21 mouse cellular contexts compared by ENCODE assay signal in genomic region chr1:76530342-76530741, GRCm38 (mm10).
A peak's percentile ranks its signal among the peaks of the same experiment; 100 is the strongest.
DNase-seq lines count a peak whose midpoint lies in the region; ATAC-seq and TF ChIP-seq lines count a peak whose summit lies in the region.
"Had no signal": no experiment of that assay in that cellular context is flagged by ENCODE, and none has a peak within 500 bp of the region (broad histone marks: within the 10 kb centered on the region; RNA-seq: fewer than 3 reads in every experiment).

No protein-coding gene starts in this region.

- peak overlapping the region; percentile 35; the same call in 1 of the 2 replicates for H3K27ac ChIP-seq in forebrain, embryonic 10.5 days
- H3K27ac ChIP-seq in forebrain, embryonic 11.5 days (ENCODE audit: low read depth, low read length), result no peak overlapping the region
- H3K27ac ChIP-seq in limb, embryonic 12.5 days, result peak overlapping the region; percentile 82
- no peak overlapping the region for H3K27ac ChIP-seq in limb, embryonic 14.5 days (replicated peaks; ENCODE audit: low read depth, low read length)
- H3K27ac ChIP-seq: embryonic facial prominence, embryonic 12.5 days; embryonic facial prominence, embryonic 15.5 days; forebrain, embryonic 13.5 days; forebrain, embryonic 15.5 days had no signal

- H3K4me2 ChIP-seq in forebrain, embryonic 11.5 days (ENCODE audit: low read depth, low read length, severe bottlenecking), result no peak overlapping the region
- H3K4me2 ChIP-seq in limb, embryonic 12.5 days, result no peak overlapping the region
- no peak overlapping the region for H3K4me2 ChIP-seq in limb, embryonic 14.5 days (replicated peaks; ENCODE audit: low read depth, low read length, severe bottlenecking)
- H3K4me2 ChIP-seq: embryonic facial prominence, embryonic 12.5 days; embryonic facial prominence, embryonic 15.5 days; forebrain, embryonic 13.5 days; forebrain, embryonic 15.5 days had no signal

- H3K9me3 ChIP-seq in forebrain, embryonic 10.5 days, result 0 out of 2 replicates have a peak, but pooled peaks cover 3% of the 10 kb centered on the region
- no peaks in the 10 kb centered on the region for H3K9me3 ChIP-seq in forebrain, embryonic 11.5 days (ENCODE audit: control insufficient read depth, low read length)
- no peaks in the 10 kb centered on the region; the same call in 1 of the 2 replicates for H3K9me3 ChIP-seq in limb, embryonic 12.5 days
- H3K9me3 ChIP-seq in limb, embryonic 14.5 days (ENCODE audit: control insufficient read depth, low read length), result no peaks in the 10 kb centered on the region
- H3K9me3 ChIP-seq: embryonic facial prominence, embryonic 12.5 days; embryonic facial prominence, embryonic 15.5 days; forebrain, embryonic 13.5 days; forebrain, embryonic 15.5 days had no signal

- peaks cover 22% of the 10 kb centered on the region for H3K4me1 ChIP-seq in forebrain, embryonic 10.5 days
- peaks cover 3% of the 10 kb centered on the region; the same call in 1 of the 2 replicates for H3K4me1 ChIP-seq in forebrain, embryonic 11.5 days (replicated peaks; ENCODE audit: control insufficient read depth, insufficient read depth, low read length)
- H3K4me1 ChIP-seq in limb, embryonic 12.5 days (replicated peaks), result peaks cover 32% of the 10 kb centered on the region
- peaks cover 21% of the 10 kb centered on the region for H3K4me1 ChIP-seq in limb, embryonic 14.5 days (ENCODE audit: control insufficient read depth, insufficient read depth, low read length)
- H3K4me1 ChIP-seq: embryonic facial prominence, embryonic 12.5 days; forebrain, embryonic 15.5 days had no signal

- no peaks in the 10 kb centered on the region for H3K27me3 ChIP-seq in forebrain, embryonic 10.5 days (ENCODE audit: poor library complexity, severe bottlenecking)
- no peaks in the 10 kb centered on the region for H3K27me3 ChIP-seq in forebrain, embryonic 11.5 days (ENCODE audit: control insufficient read depth, insufficient read depth, low read length)
- H3K27me3 ChIP-seq in limb, embryonic 12.5 days, result no peaks in the 10 kb centered on the region
- no peaks in the 10 kb centered on the region for H3K27me3 ChIP-seq in limb, embryonic 14.5 days (ENCODE audit: control insufficient read depth, insufficient read depth, low read length)
- H3K27me3 ChIP-seq: embryonic facial prominence, embryonic 12.5 days; embryonic facial prominence, embryonic 15.5 days; forebrain, embryonic 13.5 days; forebrain, embryonic 15.5 days had no signal

- no peak for DNase-seq in forebrain, embryonic 10.5 days (ENCODE audit: extremely low spot score, low spot score)
- DNase-seq in forebrain, embryonic 11.5 days (ENCODE audit: low spot score), result no peak
- peak; percentile 25 for DNase-seq in limb, embryonic 14.5 days (ENCODE audit: low spot score)
- no peak for DNase-seq in spleen, adult 12 weeks (ENCODE audit: low spot score)
- DNase-seq in layer of hippocampus, postnatal 14 days (ENCODE audit: low spot score in 2 of 2), result no peak
- DNase-seq: adrenal gland, adult 2 months; adrenal gland, postnatal 10 days; adrenal gland, postnatal 25 days; cerebellum, adult 11 months; cerebellum, adult 18-20 months; cerebellum, adult 8-10 months; cerebellum, adult 9-11 months; cerebellum, postnatal 14 days; cerebellum, postnatal 36 days; forebrain, postnatal 0 days had no signal

- 78% methylated on average over 6 of the region's 6 CpGs for WGBS in forebrain, embryonic 10.5 days
- WGBS in forebrain, embryonic 11.5 days, result 46% methylated on average over 6 of the region's 6 CpGs
- WGBS in limb, embryonic 12.5 days, result 27% methylated on average over 6 of the region's 6 CpGs
- WGBS in limb, embryonic 14.5 days, result 24% methylated on average over 6 of the region's 6 CpGs

- H3K4me3 ChIP-seq in forebrain, embryonic 10.5 days, result no peak overlapping the region
- H3K4me3 ChIP-seq in forebrain, embryonic 11.5 days (ENCODE audit: low read depth, low read length), result no peak overlapping the region
- H3K4me3 ChIP-seq in limb, embryonic 12.5 days (replicated peaks), result no peak overlapping the region
- no peak overlapping the region for H3K4me3 ChIP-seq in limb, embryonic 14.5 days (replicated peaks; ENCODE audit: low read length)
- H3K4me3 ChIP-seq: embryonic facial prominence, embryonic 12.5 days; embryonic facial prominence, embryonic 15.5 days; erythroblast, embryonic 14.5 days; forebrain, embryonic 13.5 days; forebrain, embryonic 15.5 days had no signal

- ATAC-seq in forebrain, embryonic 11.5 days (replicated peaks; ENCODE audit: low FRiP score), result no peak
- ATAC-seq in limb, embryonic 12.5 days (ENCODE audit: insufficient number of reproducible peaks, insufficient read depth, low FRiP score, low TSS enrichment, low read depth), result peak; percentile 73
- peak; percentile 57 for ATAC-seq in limb, embryonic 14.5 days (ENCODE audit: low FRiP score, low read depth)
- ATAC-seq: forebrain, embryonic 13.5 days; forebrain, embryonic 15.5 days; forebrain, postnatal 0 days had no signal

- no peak for TF ChIP-seq POLR2A in limb, embryonic 14.5 days (IDR thresholded peaks at IDR 0.05; ENCODE audit: borderline replicate concordance, extremely low read depth, insufficient read depth, insufficient read length)

- no peaks in the 10 kb centered on the region for H3K36me3 ChIP-seq in forebrain, embryonic 10.5 days (replicated peaks)
- H3K36me3 ChIP-seq in forebrain, embryonic 11.5 days (ENCODE audit: control insufficient read depth, insufficient read depth, low read length), result no peaks in the 10 kb centered on the region
- no peaks in the 10 kb centered on the region for H3K36me3 ChIP-seq in limb, embryonic 12.5 days
- no peaks in the 10 kb centered on the region for H3K36me3 ChIP-seq in limb, embryonic 14.5 days (ENCODE audit: control insufficient read depth, insufficient read depth, low read length)
- H3K36me3 ChIP-seq: embryonic facial prominence, embryonic 12.5 days; embryonic facial prominence, embryonic 15.5 days; forebrain, embryonic 15.5 days had no signal

- H3K9ac ChIP-seq in forebrain, embryonic 11.5 days (ENCODE audit: low read length), result no peak overlapping the region
- no peak overlapping the region for H3K9ac ChIP-seq in limb, embryonic 12.5 days (replicated peaks)
- H3K9ac ChIP-seq in limb, embryonic 14.5 days (ENCODE audit: low read depth, low read length, severe bottlenecking), result no peak overlapping the region
- H3K9ac ChIP-seq: embryonic facial prominence, embryonic 12.5 days; embryonic facial prominence, embryonic 15.5 days; forebrain, embryonic 13.5 days; forebrain, embryonic 15.5 days; forebrain, postnatal 0 days had no signal

Comparison
In these comparisons a context has a peak if more than half of its experiments do, and no peak if none do; other contexts are left out.
1. H3K27ac ChIP-seq: peak in forebrain, embryonic 10.5 days (single experiment) and limb, embryonic 12.5 days (single experiment); none in forebrain, embryonic 11.5 days (single experiment) and limb, embryonic 14.5 days (single experiment).